Mouse (Mus musculus) heart, postnatal 0 days (tissue): ENCODE results near the gene Tnfrsf25.

Experiments used
- CTCF ChIP-seq: IDR thresholded peaks from 2 replicates; pipeline ENCODE4 v1.5.1; 2016; ENCODE audit warnings: antibody characterized with exemption, control low read depth, low read depth
- EP300 ChIP-seq: IDR thresholded peaks from 2 replicates; pipeline ENCODE4 v1.6.1; 2016; ENCODE audit warnings: antibody characterized with exemption, low read depth

DNA sequence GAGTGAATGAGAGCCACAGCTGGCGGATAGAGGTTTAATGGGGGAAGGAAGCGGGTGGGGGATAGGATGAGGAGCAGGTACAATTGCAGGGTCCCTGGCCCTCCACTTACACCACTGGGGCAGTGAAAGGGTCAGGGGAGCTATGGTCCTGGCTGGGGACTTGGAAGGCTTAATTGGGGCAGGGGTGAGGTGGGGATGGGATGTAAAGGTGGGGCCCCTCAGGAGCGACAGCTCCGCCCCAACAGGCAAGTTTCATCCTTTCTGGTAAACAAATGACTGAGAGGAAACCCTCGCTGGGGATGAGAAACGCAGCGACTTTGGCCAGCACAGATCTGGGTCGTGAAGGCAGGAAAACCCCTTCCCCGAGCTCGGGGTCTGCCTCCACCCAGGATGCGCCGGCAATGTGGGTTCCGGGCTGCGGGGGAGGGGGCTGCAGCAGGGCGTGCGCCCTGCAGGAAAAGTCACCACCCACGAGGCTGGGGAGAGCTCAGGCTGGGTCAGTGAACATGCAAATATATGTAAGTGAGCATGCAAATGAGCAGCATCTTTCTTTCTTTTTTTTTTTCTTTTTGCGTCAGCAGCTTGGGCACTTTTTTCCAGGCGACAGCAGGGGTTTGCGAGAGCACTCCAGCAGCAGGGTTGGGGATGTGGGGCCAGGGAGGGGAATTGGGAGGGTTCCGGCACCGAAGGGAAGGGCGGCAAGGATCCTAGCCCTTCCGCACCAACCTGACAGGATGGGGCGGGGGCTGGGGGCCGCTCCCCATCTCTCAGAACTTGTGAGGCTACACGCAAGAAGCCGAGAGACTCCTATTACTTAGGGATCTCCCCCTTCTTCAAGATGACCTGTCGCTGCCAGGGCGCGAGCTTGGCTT, 4.8 kb downstream of the Tnfrsf25 start:
- TF ChIP-seq CTCF (no peak), EP300 (no peak)
